Mouse (Mus musculus) liver, adult 2 months (tissue): ENCODE measurements around the gene Nasp. TPM values are rescaled to one million over a fixed set of nuclear protein-coding genes. Genes with fewer than 3 reads are reported as not detected.
"Not testable (repeated sequence)": the region's sequence is repeated elsewhere in the genome, so short reads cannot be mapped to it uniquely, and the experiment has no call there.

Experiments
- DNase-seq: peaks from one replicate; pipeline ENCODE4 v3.0.0-alpha.2; 2011; ENCODE audit warnings: low read depth, low spot score; ENCODE audit errors: extremely low read depth
- H3K27ac ChIP-seq: fragments of 200-500 bp; replicated peaks from 2 replicates; pipeline ENCODE4 v1.5.1; 2012; ENCODE audit warnings: low read depth, mild to moderate bottlenecking, control low read depth, inconsistent platforms, low read length; ENCODE audit not compliant: insufficient read depth
- H3K27me3 ChIP-seq: fragments of 200-500 bp; 2 replicates; pipeline ENCODE4 v1.6.1; 2012; ENCODE audit warnings: mild to moderate bottlenecking, moderate library complexity, low read length, inconsistent platforms; ENCODE audit not compliant: control insufficient read depth, insufficient read depth
- H3K36me3 ChIP-seq: fragments of 200-500 bp; 2 replicates; pipeline ENCODE4 v1.6.1; 2012; ENCODE audit warnings: low read length, inconsistent platforms; ENCODE audit not compliant: control insufficient read depth, insufficient read depth
- H3K4me1 ChIP-seq: fragments of 200-500 bp; 2 replicates; pipeline ENCODE4 v1.6.1; 2011; ENCODE audit warnings: low read length; ENCODE audit not compliant: control insufficient read depth, insufficient read depth
- H3K4me3 ChIP-seq: fragments of 200-500 bp; 2 replicates; pipeline ENCODE4 v1.5.1; 2011; ENCODE audit warnings: low read depth, mild to moderate bottlenecking, control low read depth, low read length, moderate library complexity; ENCODE audit not compliant: insufficient read depth
- H3K79me2 ChIP-seq: fragments of 200-500 bp; 2 replicates; pipeline ENCODE4 v1.6.1; 2012; ENCODE audit warnings: inconsistent platforms, mild to moderate bottlenecking, low read length, moderate library complexity; ENCODE audit not compliant: control insufficient read depth, insufficient read depth
- H3K9ac ChIP-seq: fragments of 200-500 bp; 2 replicates; pipeline ENCODE4 v1.6.1; 2012; ENCODE audit warnings: low read depth, mild to moderate bottlenecking, control low read depth, inconsistent platforms, low read length
- CTCF ChIP-seq: fragments of 200-500 bp; IDR thresholded peaks from 2 replicates; pipeline ENCODE4 v1.5.1; 2011; ENCODE audit warnings: low read depth, low read length, control low read depth
- POLR2A ChIP-seq: fragments of 200-500 bp; IDR thresholded peaks from 2 replicates; pipeline ENCODE4 v1.6.1; 2011; ENCODE audit warnings: low read length, control low read depth; ENCODE audit not compliant: insufficient read depth; ENCODE audit errors: extremely low read depth
- WGBS: fragments of 180-500 bp; shearing (Covaris S2); methylation state at CpG from one replicate; pipeline ENCODE4 v1.1.7; 2018; 5-methylcytosine and 5-hydroxymethylcytosine counted together
- polyA plus RNA-seq: library from polyadenylated mRNA; depleted of rRNA; stranded (reverse); fragments of >200 nt; gene quantifications from 2 replicates; pipeline ENCODE4 v1.2.3, GENCODE M21; 2012
- total RNA-seq: library from RNA; depleted of rRNA; stranded (reverse); fragments of >200 nt; gene quantifications from 2 replicates; pipeline ENCODE4 v1.2.3, GENCODE M21; 2014

The Nasp gene
- total and polyA plus RNA-seq, 2 experiments = 2.0 to 12.4 TPM

- no peak for DNase-seq
- 80% methylated on average over 4 of the region's 4 CpGs for WGBS
- no peak overlapping the region for H3K4me3 ChIP-seq
- H3K4me1 ChIP-seq = peaks cover 3% of the 10 kb centered on the region; the same call in 1 of the 2 replicates
- no peaks in the 10 kb centered on the region for H3K79me2 ChIP-seq
- H3K9ac ChIP-seq = no peak overlapping the region
- no peak overlapping the region for H3K27ac ChIP-seq
- TF ChIP-seq POLR2A (no peak), CTCF (no peak)
- H3K36me3 ChIP-seq = no peaks in the 10 kb centered on the region
- H3K27me3 ChIP-seq = no peaks in the 10 kb centered on the region
Observed at GRCm38 (mm10) chr4:116666625-116667024, 38.9 kb upstream of the Nasp start.

- Histone ChIP-seq H3K27me3 (no peaks in the 10 kb centered on the region), H3K4me3 (no peak overlapping the region), H3K4me1 (peaks cover 10% of the 10 kb centered on the region), H3K27ac (no peak overlapping the region), H3K79me2 (no peaks in the 10 kb centered on the region), H3K36me3 (no peaks in the 10 kb centered on the region), H3K9ac (no peak overlapping the region)
- TF ChIP-seq POLR2A (no peak), CTCF (no peak)
- DNase-seq = no peak
- WGBS = 100% methylated on average over 1 of the region's 1 CpGs
Observed at GRCm38 (mm10) chr4:116661998-116662397, 34.3 kb upstream of the Nasp start.

DNA sequence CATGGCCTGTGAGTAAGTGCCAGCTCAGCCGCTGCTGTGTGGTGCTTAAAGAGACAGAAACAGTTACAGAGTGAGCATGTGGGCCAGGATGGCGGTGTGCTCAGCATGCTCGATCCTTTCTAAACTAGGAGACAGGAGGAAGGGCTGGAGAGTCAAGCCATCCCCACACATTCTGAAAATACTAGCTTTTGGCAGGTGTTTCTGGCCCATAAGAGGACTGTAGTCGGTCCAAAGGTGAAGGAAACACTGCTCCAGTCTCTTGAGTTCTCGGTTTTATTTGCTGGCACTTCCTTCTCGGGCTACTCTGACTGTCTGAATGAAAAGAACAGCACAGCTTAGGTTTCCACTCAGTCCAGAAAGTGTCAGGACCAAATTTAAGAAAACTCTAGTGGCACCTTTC, 33.1 kb upstream of the Nasp start:
- H3K4me1 ChIP-seq = peaks cover 13% of the 10 kb centered on the region
- H3K79me2 ChIP-seq = no peaks in the 10 kb centered on the region
- WGBS = 11% methylated on average over 6 of the region's 6 CpGs
- no peaks in the 10 kb centered on the region for H3K36me3 ChIP-seq
- H3K27ac ChIP-seq = peak overlapping the region; percentile 23
- no peak overlapping the region for H3K4me3 ChIP-seq
- TF ChIP-seq POLR2A (no peak), CTCF (no peak)
- peak; percentile 69 for DNase-seq
- peak overlapping the region; percentile 21; the same call in 1 of the 2 replicates for H3K9ac ChIP-seq
- no peaks in the 10 kb centered on the region for H3K27me3 ChIP-seq

GRCm38 (mm10) chr4:116659916-116660315, 32.2 kb upstream of the Nasp start:
- H3K36me3 ChIP-seq, H3K27me3 ChIP-seq, H3K9ac ChIP-seq, H3K79me2 ChIP-seq, H3K27ac ChIP-seq, H3K4me3 ChIP-seq, DNase-seq: not testable (repeated sequence)
- peaks cover 20% of the 10 kb centered on the region for H3K4me1 ChIP-seq
- WGBS = 62% methylated on average over 6 of the region's 6 CpGs

DNA sequence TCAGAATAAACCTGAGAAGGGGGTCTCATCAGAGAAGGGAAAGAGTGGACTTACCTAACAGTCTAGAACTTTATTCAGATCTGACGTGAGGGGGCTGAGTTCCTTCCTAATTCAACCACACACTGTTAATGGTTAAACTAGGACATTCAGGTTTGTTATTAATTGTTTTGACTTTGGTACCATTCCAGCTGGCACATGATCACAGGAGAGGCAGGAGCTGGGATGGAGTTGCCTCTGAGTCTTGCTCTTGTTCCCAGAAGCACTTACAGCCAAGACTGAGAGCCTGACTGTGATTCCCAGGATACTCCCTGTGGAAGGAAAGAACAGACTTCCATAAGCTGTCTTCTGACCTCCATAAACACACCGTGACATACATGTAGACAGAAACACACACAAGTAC, 31.7 kb upstream of the Nasp start:
- Histone ChIP-seq H3K4me3 (peak overlapping the region; percentile 25; the same call in 1 of the 2 replicates), H3K79me2 (no peaks in the 10 kb centered on the region), H3K27ac (peak overlapping the region; percentile 77), H3K27me3 (no peaks in the 10 kb centered on the region), H3K9ac (peak overlapping the region; percentile 31; the same call in 1 of the 2 replicates), H3K36me3 (no peaks in the 10 kb centered on the region), H3K4me1 (peaks cover 23% of the 10 kb centered on the region)
- TF ChIP-seq POLR2A = no peak
- peak; percentile 95 for DNase-seq
- WGBS = 17% methylated on average over 2 of the region's 2 CpGs

GRCm38 (mm10) chr4:116657971-116658370, 30.2 kb upstream of the Nasp start:
- TF ChIP-seq CTCF = no peak
- no peak for TF ChIP-seq POLR2A
- Histone ChIP-seq H3K79me2 (no peaks in the 10 kb centered on the region), H3K9ac (no peak overlapping the region), H3K4me1 (peaks cover 23% of the 10 kb centered on the region), H3K27me3 (no peaks in the 10 kb centered on the region), H3K27ac (no peak overlapping the region), H3K4me3 (no peak overlapping the region), H3K36me3 (no peaks in the 10 kb centered on the region)
- WGBS = 59% methylated on average over 3 of the region's 3 CpGs
- no peak for DNase-seq
